Comparison of ENCODE assay signal across 7 mouse cellular contexts in the genomic region with DNA sequence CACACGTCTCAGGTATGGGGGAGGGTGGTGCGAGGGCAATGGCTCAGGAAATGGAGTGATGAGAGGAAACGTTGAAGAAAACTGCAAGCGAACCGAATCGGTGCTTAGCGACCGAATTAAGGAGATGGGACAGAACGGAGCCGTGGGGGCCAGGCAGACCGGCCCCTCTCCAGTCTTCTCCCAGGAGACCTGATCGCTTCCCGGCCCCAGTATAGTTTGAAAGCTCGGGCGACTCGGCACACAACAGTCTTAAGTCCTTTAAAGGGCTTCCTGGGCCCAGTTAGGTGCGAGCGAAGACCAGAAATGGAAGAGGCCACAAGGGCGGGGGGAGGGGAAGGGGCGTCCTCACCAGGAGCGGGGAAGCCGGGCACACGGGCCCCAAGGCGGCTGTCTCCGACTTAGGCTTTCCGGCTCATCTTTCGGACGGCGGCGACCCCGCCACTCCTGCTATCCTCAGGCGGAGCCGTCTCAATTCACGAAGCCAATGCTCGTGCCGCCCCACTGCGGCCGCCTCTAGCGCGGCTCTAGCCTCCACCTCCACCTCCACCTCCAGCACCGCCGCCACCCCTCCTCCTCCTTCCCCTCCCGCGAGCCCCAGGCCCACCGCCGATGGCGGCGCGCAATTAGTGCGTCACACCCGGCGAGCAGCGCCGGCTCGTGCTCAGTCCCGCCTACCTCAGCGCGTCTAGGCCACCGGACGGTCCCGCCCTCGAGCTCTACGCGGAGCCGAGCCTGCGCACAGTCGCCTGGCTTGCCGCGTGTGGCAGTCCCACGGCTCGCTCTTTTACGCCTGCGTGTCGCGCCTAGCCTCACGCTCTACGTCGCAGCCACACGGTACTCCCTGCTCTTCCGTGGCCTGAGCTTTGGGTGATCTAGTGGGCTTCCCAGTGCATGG. TPM values are rescaled to one million over a fixed set of nuclear protein-coding genes. Genes with fewer than 3 reads are reported as not detected.
DNase-seq lines count a peak whose midpoint lies in the region; ATAC-seq lines count a peak whose summit lies in the region.

A gene (minus strand): TSS at position 771 of the 895 bp plus-strand sequence.

- H3K36me3 ChIP-seq in embryonic facial prominence, embryonic 11.5 days (replicated peaks; ENCODE audit: control insufficient read depth, insufficient read depth, low read depth, low read length) = peaks cover 2% of the 10 kb centered on the region
- peaks cover 9% of the 10 kb centered on the region; the same call in 1 of the 2 replicates for H3K36me3 ChIP-seq in limb, embryonic 11.5 days (ENCODE audit: control insufficient read depth, insufficient read depth, low read length)
- peaks cover 30% of the 10 kb centered on the region for H3K36me3 ChIP-seq in midbrain, embryonic 14.5 days (ENCODE audit: control insufficient read depth, insufficient read depth, low read length)

- peak; percentile 99 for DNase-seq in adrenal gland, postnatal 14 days
- DNase-seq in embryonic facial prominence, embryonic 11.5 days (ENCODE audit: low spot score) = peak; percentile 98
- peak; percentile 100 for DNase-seq in heart, adult 11 months
- DNase-seq in kidney, adult 18-20 months = peak; percentile 95
- peak; percentile 99 for DNase-seq in limb, embryonic 11.5 days (ENCODE audit: low spot score)
- DNase-seq in midbrain, embryonic 14.5 days = peak; percentile 99
- peak; percentile 92 to 94 for DNase-seq in spleen, adult 18-20 months

- H3K4me3 ChIP-seq in embryonic facial prominence, embryonic 11.5 days (ENCODE audit: low read depth, low read length) = peak within 1 kb of the TSS; percentile 75
- peak within 1 kb of the TSS; percentile 66 for H3K4me3 ChIP-seq in limb, embryonic 11.5 days (ENCODE audit: low read depth, low read length)
- peak within 1 kb of the TSS; percentile 82 for H3K4me3 ChIP-seq in midbrain, embryonic 14.5 days (replicated peaks; ENCODE audit: low read depth, low read length)

- H3K9ac ChIP-seq in embryonic facial prominence, embryonic 11.5 days (replicated peaks; ENCODE audit: low read length) = peak within 1 kb of the TSS; percentile 84
- H3K9ac ChIP-seq in limb, embryonic 11.5 days (ENCODE audit: low read length) = peak within 1 kb of the TSS; percentile 80
- peak within 1 kb of the TSS; percentile 76 for H3K9ac ChIP-seq in midbrain, embryonic 14.5 days (replicated peaks; ENCODE audit: low read length)

- no peaks in the 10 kb centered on the region for H3K27me3 ChIP-seq in embryonic facial prominence, embryonic 11.5 days (ENCODE audit: control insufficient read depth, insufficient read depth, low read length)
- no peaks in the 10 kb centered on the region for H3K27me3 ChIP-seq in limb, embryonic 11.5 days (ENCODE audit: control insufficient read depth, insufficient read depth, low read length)
- no peaks in the 10 kb centered on the region for H3K27me3 ChIP-seq in midbrain, embryonic 14.5 days (ENCODE audit: control insufficient read depth, insufficient read depth, low read length)

- H3K4me1 ChIP-seq in embryonic facial prominence, embryonic 11.5 days (ENCODE audit: control insufficient read depth, insufficient read depth, low read length) = no peaks in the 10 kb centered on the region; the same call in 1 of the 2 replicates
- H3K4me1 ChIP-seq in limb, embryonic 11.5 days (ENCODE audit: control insufficient read depth, insufficient read depth, low read length) = peaks cover 8% of the 10 kb centered on the region; the same call in 1 of the 2 replicates
- peaks cover 18% of the 10 kb centered on the region for H3K4me1 ChIP-seq in midbrain, embryonic 14.5 days (ENCODE audit: control insufficient read depth, insufficient read depth, low read length)

- peak within 1 kb of the TSS; percentile 67 for H3K4me2 ChIP-seq in embryonic facial prominence, embryonic 11.5 days (ENCODE audit: low read depth, low read length)
- peak within 1 kb of the TSS; percentile 92 for H3K4me2 ChIP-seq in limb, embryonic 11.5 days (ENCODE audit: low read depth, severe bottlenecking)
- peak within 1 kb of the TSS; percentile 93 for H3K4me2 ChIP-seq in midbrain, embryonic 14.5 days (ENCODE audit: low read length)

- under 1% methylated on average over 75 of the region's 80 CpGs for WGBS in embryonic facial prominence, embryonic 11.5 days
- WGBS in limb, embryonic 11.5 days = under 1% methylated on average over 77 of the region's 80 CpGs
- WGBS in midbrain, embryonic 14.5 days = under 1% methylated on average over 77 of the region's 80 CpGs

- H3K27ac ChIP-seq in embryonic facial prominence, embryonic 11.5 days (replicated peaks; ENCODE audit: low read depth, low read length) = peak within 1 kb of the TSS; percentile 63
- H3K27ac ChIP-seq in limb, embryonic 11.5 days (replicated peaks; ENCODE audit: low read depth, low read length) = peak within 1 kb of the TSS; percentile 92
- peak within 1 kb of the TSS; percentile 86 for H3K27ac ChIP-seq in midbrain, embryonic 14.5 days (replicated peaks; ENCODE audit: low read depth, low read length)

- peak; percentile 93 for ATAC-seq in embryonic facial prominence, embryonic 11.5 days (replicated peaks; ENCODE audit: insufficient number of reproducible peaks, low FRiP score, low TSS enrichment, low read depth)
- peak; percentile 90 for ATAC-seq in limb, embryonic 11.5 days (ENCODE audit: insufficient number of reproducible peaks, low FRiP score, low TSS enrichment, low read depth)
- peak; percentile 95 for ATAC-seq in midbrain, embryonic 14.5 days (ENCODE audit: low FRiP score, low TSS enrichment)

- no peaks in the 10 kb centered on the region for H3K9me3 ChIP-seq in embryonic facial prominence, embryonic 11.5 days (replicated peaks; ENCODE audit: control insufficient read depth, low read length)
- no peaks in the 10 kb centered on the region for H3K9me3 ChIP-seq in limb, embryonic 11.5 days (ENCODE audit: control insufficient read depth, low read length)
- H3K9me3 ChIP-seq in midbrain, embryonic 14.5 days (ENCODE audit: control insufficient read depth, low read length) = no peaks in the 10 kb centered on the region

RNA-seq across cellular contexts. Expression of the gene that starts here (rescaled TPM):
- total RNA-seq in adrenal gland, postnatal 14 days (2021) = 71.6 and 72.4 TPM in 2 replicates
- 106 and 108 TPM in 2 replicates for polyA plus RNA-seq in embryonic facial prominence, embryonic 11.5 days (2014; fragmentation: Nextera tagmentation; extraction: Ambion mirVana)
- polyA plus RNA-seq in limb, embryonic 11.5 days (2014; fragmentation: Nextera tagmentation; extraction: Ambion mirVana) = 125 and 127 TPM in 2 replicates
- polyA plus RNA-seq in midbrain, embryonic 14.5 days (2014; fragmentation: Nextera tagmentation; extraction: Ambion mirVana) = 93.3 and 103 TPM in 2 replicates

Comparison
In these comparisons a context has a peak if more than half of its experiments do, and no peak if none do; other contexts are left out.
1. Peak in every context shown above with its lines: DNase-seq, ATAC-seq, H3K4me3 ChIP-seq and H3K27ac ChIP-seq.